Comparison of ENCODE assay signal across 20 mouse cellular contexts in genomic region chr13:11763925-11764324, GRCm38 (mm10).
DNase-seq lines count a peak whose midpoint lies in the region; ATAC-seq and TF ChIP-seq lines count a peak whose summit lies in the region.
"Had no signal": no experiment of that assay in that cellular context is flagged by ENCODE, and none has a peak within 500 bp of the region (broad histone marks: within the 10 kb centered on the region; RNA-seq: fewer than 3 reads in every experiment).

No protein-coding gene starts in this region.

- H3K4me3 ChIP-seq in forebrain, postnatal 0 days (ENCODE audit: low read depth, low read length): no peak overlapping the region
- no peak overlapping the region for H3K4me3 ChIP-seq in forebrain, embryonic 11.5 days (ENCODE audit: low read depth, low read length)
- H3K4me3 ChIP-seq: embryonic facial prominence, embryonic 12.5 days; forebrain, embryonic 12.5 days; hindbrain, embryonic 12.5 days had no signal

- DNase-seq in forebrain, postnatal 0 days: no peak
- no peak for DNase-seq in forebrain, embryonic 11.5 days (ENCODE audit: low spot score)
- DNase-seq in layer of hippocampus, adult 11-12 months (ENCODE audit: low spot score): peak; percentile 28
- DNase-seq in layer of hippocampus, postnatal 10 days (ENCODE audit: low spot score in 2 of 2): no peak
- peak; percentile 28 to 42 for DNase-seq in left cerebral cortex, postnatal 14 days (ENCODE audit: low spot score in 2 of 2)
- no peak for DNase-seq in left cerebral cortex, postnatal 36 days (ENCODE audit: low spot score in 2 of 2)
- DNase-seq in layer of hippocampus, adult 9-11 months: peak; percentile 59
- DNase-seq in kidney, postnatal 25 days: no peak
- DNase-seq: adrenal gland, adult 8-10 months; adrenal gland, postnatal 36 days; B cell, adult 2 months; cerebellum, adult 11 months; gastrocnemius, postnatal 25 days; heart, postnatal 10 days; heart, postnatal 4 days had no signal

- no peaks in the 10 kb centered on the region for H3K36me3 ChIP-seq in forebrain, postnatal 0 days (ENCODE audit: insufficient read depth)
- no peaks in the 10 kb centered on the region for H3K36me3 ChIP-seq in forebrain, embryonic 11.5 days (ENCODE audit: control insufficient read depth, insufficient read depth, low read length)
- H3K36me3 ChIP-seq: embryonic facial prominence, embryonic 12.5 days; forebrain, embryonic 12.5 days; G1E; hindbrain, embryonic 12.5 days had no signal

- intact Hi-C loops in left cerebral cortex, postnatal 14 days (cut with DNase I): loop anchor here (5.0 kb wide), 1 partner anchor 343 kb away; the partner anchor contains the start of gene Ryr2
- intact Hi-C loops in left cerebral cortex, postnatal 36 days (cut with DNase I): loop anchor here (5.0 to 10.0 kb wide), 2 partner anchors 343 to 501 kb away; partner anchors contain the start of gene Ryr2

- no peak overlapping the region for H3K9ac ChIP-seq in forebrain, postnatal 0 days
- no peak overlapping the region for H3K9ac ChIP-seq in forebrain, embryonic 11.5 days (ENCODE audit: low read length)
- H3K9ac ChIP-seq: embryonic facial prominence, embryonic 12.5 days; forebrain, embryonic 12.5 days; hindbrain, embryonic 12.5 days had no signal

- H3K4me2 ChIP-seq in forebrain, postnatal 0 days (ENCODE audit: low read depth): no peak overlapping the region
- H3K4me2 ChIP-seq in forebrain, embryonic 11.5 days (ENCODE audit: low read depth, low read length, severe bottlenecking): no peak overlapping the region
- H3K4me2 ChIP-seq: embryonic facial prominence, embryonic 12.5 days; forebrain, embryonic 12.5 days; hindbrain, embryonic 12.5 days had no signal

- H3K27me3 ChIP-seq in forebrain, postnatal 0 days (ENCODE audit: insufficient read depth, low read length): no peaks in the 10 kb centered on the region
- H3K27me3 ChIP-seq in forebrain, embryonic 11.5 days (ENCODE audit: control insufficient read depth, insufficient read depth, low read length): no peaks in the 10 kb centered on the region
- H3K27me3 ChIP-seq: embryonic facial prominence, embryonic 12.5 days; forebrain, embryonic 12.5 days; hindbrain, embryonic 12.5 days had no signal

- no peak for TF ChIP-seq CTCF in forebrain, postnatal 0 days (IDR thresholded peaks at IDR 0.05; ENCODE audit: low read depth)

- H3K27ac ChIP-seq in forebrain, postnatal 0 days (ENCODE audit: low read depth, low read length): no peak overlapping the region
- no peak overlapping the region for H3K27ac ChIP-seq in forebrain, embryonic 11.5 days (ENCODE audit: low read depth, low read length)
- H3K27ac ChIP-seq: embryonic facial prominence, embryonic 12.5 days; forebrain, embryonic 12.5 days; hindbrain, embryonic 12.5 days had no signal

- no peaks in the 10 kb centered on the region for H3K9me3 ChIP-seq in forebrain, postnatal 0 days (ENCODE audit: low read length)
- H3K9me3 ChIP-seq in forebrain, embryonic 11.5 days (ENCODE audit: control insufficient read depth, low read length): no peaks in the 10 kb centered on the region
- H3K9me3 ChIP-seq: embryonic facial prominence, embryonic 12.5 days; forebrain, embryonic 12.5 days; hindbrain, embryonic 12.5 days had no signal

- WGBS in forebrain, postnatal 0 days: 78% methylated on average over 4 of the region's 4 CpGs
- WGBS in forebrain, embryonic 11.5 days: 85% methylated on average over 4 of the region's 4 CpGs

- H3K4me1 ChIP-seq in forebrain, postnatal 0 days (ENCODE audit: insufficient read depth): no peaks in the 10 kb centered on the region
- H3K4me1 ChIP-seq in forebrain, embryonic 11.5 days (replicated peaks; ENCODE audit: control insufficient read depth, insufficient read depth, low read length): no peaks in the 10 kb centered on the region
- H3K4me1 ChIP-seq: embryonic facial prominence, embryonic 12.5 days; forebrain, embryonic 12.5 days; hindbrain, embryonic 12.5 days had no signal

- peak; percentile 69; the same call in 1 of the 2 replicates for ATAC-seq in forebrain, postnatal 0 days
- ATAC-seq in forebrain, embryonic 11.5 days (replicated peaks; ENCODE audit: low FRiP score): no peak
- ATAC-seq: CD4-positive, CD25-positive, alpha-beta regulatory T cell, adult 4 months had no signal

Comparison
In these comparisons a context has a peak if more than half of its experiments do, and no peak if none do; other contexts are left out.
1. DNase-seq: peak in layer of hippocampus, adult 11-12 months (single experiment), left cerebral cortex, postnatal 14 days (2 of 2) and layer of hippocampus, adult 9-11 months (single experiment); none in forebrain, postnatal 0 days (single experiment), forebrain, embryonic 11.5 days (single experiment), layer of hippocampus, postnatal 10 days (0 of 2), left cerebral cortex, postnatal 36 days (0 of 2) and kidney, postnatal 25 days (0 of 2).